Mouse (Mus musculus): ENCODE data around the gene Clip3. TPM values are rescaled to one million over a fixed set of nuclear protein-coding genes. Genes with fewer than 3 reads are reported as not detected.

Gene Clip3
- polyA plus RNA-seq (2012; rRNA removed), result 726 and 810 TPM in 2 replicates

DNA sequence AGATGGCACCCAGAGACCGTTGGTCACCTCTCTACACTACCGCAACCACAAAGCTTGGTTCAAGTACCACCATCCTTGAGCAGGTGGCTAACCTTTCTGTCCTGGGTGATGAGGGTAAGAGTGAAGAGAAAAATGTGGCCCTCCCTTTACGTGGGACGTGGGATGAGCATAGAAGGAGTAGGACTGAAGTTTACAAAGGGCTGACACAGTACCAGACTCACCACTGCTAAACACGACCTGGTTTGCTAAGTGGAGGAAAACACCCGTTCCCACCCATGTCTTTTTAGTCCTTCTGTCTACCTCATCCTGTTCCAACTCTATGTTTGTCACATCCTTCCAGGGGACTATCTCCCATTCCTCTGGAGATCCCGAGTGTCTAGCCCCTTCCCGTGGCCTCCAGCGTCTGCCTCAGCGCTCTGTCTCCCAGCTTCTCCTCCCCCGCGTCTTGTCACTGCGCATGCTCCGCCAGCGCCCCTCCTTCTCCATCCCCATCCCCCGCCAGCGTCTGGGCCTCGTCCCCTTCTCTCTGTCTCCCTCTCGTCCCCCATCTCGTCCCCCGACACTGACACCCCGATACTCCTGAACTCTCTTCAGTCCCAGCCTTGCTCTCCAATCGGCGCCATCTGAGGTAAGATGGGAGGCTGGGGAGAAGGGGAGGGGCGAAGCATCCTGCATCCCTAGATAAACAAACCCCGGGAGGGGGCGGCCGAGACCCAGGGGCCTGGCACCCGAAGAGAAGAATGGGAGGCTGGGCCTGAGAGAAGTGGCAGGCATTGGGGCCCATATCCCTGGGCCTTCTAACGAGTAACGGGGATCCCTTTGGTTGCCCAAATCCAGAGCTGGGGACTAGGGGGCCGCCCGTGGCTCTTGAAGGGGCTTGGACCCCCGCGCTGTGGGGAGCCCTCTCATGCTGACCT, at the start of gene Clip3:
Clip3 (plus strand) TSS at position 514 of the 917 bp plus-strand sequence.
- peaks cover 48% of the 10 kb centered on the region for H3K4me1 ChIP-seq (ENCODE audit: control insufficient read depth, insufficient read depth, low read length)
- TF ChIP-seq CTCF (IDR thresholded peaks at IDR 0.05; ENCODE audit: borderline replicate concordance, insufficient read depth, low read depth, low read length) (no peak), POLR2A (IDR thresholded peaks at IDR 0.05; ENCODE audit: borderline replicate concordance, insufficient read depth, low read length) (peak; percentile 99)
- WGBS, result 4% methylated on average over 35 of the region's 35 CpGs
- peak within 1 kb of the TSS; percentile 96 for H3K27ac ChIP-seq (ENCODE audit: insufficient read depth, low read length)
- peak; percentile 91 to 94 for DNase-seq
- peak within 1 kb of the TSS; percentile 100 for H3K4me3 ChIP-seq (replicated peaks; ENCODE audit: insufficient read depth, low read depth, low read length)
- H3K27me3 ChIP-seq (ENCODE audit: control insufficient read depth, insufficient read depth, low read length), result no peaks in the 10 kb centered on the region

DNA sequence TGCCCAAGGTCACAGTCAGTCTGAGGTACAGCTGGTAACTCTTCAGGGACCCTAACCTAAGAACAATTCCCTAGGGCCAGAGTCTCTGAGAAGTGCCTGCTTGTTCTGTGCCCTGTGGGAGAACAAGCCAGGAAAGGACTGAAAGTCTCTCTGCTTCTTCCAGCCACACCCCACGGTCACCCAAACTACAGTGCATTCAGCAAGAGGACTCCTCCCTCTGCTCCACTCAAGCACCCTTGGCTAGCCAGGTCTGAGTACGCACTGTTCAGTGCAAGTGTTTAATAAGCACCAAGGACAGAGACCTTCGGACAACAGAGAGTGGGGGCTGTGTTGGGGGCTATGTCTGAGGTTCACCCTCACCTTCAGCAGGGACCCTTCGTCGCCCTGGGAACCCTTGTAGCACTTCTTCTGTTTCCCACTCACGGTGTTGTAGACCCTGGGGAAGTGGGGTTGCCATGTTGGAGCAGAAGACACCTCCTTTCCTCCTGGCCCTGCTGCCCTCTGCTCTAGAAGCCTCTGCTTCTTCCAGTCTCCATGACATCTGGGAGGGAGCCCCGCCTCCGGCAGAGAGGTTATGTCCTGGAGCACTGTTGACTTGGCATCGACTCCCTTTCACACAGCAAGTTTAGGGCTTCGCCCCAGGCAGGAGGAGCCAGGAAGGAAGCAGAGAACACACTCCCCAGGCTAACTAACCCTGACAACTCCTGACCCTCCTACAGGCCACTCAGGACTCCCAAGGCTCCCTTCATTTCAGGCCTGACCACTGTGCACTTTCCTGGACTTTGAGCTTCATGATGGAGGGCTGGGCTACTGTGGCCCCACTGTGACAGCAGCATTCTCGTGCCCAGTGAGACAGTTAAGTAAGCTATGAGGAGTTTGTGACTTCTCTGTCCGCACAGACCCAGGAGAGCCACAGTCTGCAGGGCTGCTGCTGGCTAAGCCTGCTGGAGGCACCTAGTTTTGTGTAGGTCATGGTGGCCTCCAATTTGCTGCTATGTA, 39.3 kb upstream of the Clip3 start:
- Histone ChIP-seq H3K27ac (ENCODE audit: insufficient read depth, low read length) (no peak overlapping the region), H3K4me3 (replicated peaks; ENCODE audit: insufficient read depth, low read depth, low read length) (no peak overlapping the region), H3K4me1 (ENCODE audit: control insufficient read depth, insufficient read depth, low read length) (no peaks in the 10 kb centered on the region), H3K27me3 (ENCODE audit: control insufficient read depth, insufficient read depth, low read length) (no peaks in the 10 kb centered on the region)
- no peak for DNase-seq
- no peak for TF ChIP-seq CTCF (IDR thresholded peaks at IDR 0.05; ENCODE audit: borderline replicate concordance, insufficient read depth, low read depth, low read length)
- no peak for TF ChIP-seq POLR2A (IDR thresholded peaks at IDR 0.05; ENCODE audit: borderline replicate concordance, insufficient read depth, low read length)
- 84% methylated on average over 12 of the region's 12 CpGs for WGBS

DNA sequence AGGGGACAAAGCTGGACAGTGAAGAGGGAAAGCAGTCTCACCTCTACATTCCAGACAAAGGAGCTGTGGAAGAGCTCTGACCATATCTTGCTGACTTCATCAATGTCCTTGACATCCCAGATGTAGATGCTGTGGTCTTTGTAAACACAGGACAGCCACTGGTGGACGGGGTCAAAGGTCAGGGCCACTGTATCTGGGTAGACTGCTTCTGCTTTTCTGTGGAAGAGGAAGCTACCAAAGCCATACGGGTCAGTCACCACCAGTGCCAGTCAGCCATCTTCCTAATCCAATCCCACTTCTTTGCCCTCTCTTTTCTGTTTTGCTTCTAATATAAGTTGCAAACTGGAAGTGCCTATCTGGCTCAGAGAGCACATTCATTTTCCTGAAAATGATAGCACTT, 26.5 kb upstream of the Clip3 start:
- TF ChIP-seq CTCF (IDR thresholded peaks at IDR 0.05; ENCODE audit: borderline replicate concordance, insufficient read depth, low read depth, low read length) (no peak), POLR2A (IDR thresholded peaks at IDR 0.05; ENCODE audit: borderline replicate concordance, insufficient read depth, low read length) (no peak)

DNA sequence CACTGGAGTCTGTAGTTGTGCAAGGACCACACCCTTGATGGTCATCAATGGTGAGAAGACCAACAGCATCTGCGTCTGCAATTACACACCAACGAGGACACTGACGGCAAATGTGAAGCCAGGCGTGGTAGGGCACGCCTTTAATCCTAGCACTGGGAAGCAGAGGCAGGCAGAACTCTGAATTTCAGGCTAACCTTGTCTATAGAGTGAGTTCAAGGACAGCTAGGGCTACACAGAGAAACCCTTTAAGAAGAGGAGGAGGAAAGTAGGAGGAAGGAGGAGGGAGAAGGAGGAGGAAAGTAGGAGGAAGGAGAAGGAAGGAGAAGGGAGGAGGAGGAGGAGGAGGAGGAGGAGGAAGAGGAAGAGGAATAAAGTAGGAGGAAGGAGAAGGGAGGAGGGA, 26.0 kb upstream of the Clip3 start:
- Histone ChIP-seq H3K27ac (ENCODE audit: insufficient read depth, low read length) (no peak overlapping the region), H3K4me3 (replicated peaks; ENCODE audit: insufficient read depth, low read depth, low read length) (no peak overlapping the region), H3K4me1 (ENCODE audit: control insufficient read depth, insufficient read depth, low read length) (no peaks in the 10 kb centered on the region), H3K27me3 (ENCODE audit: control insufficient read depth, insufficient read depth, low read length) (no peaks in the 10 kb centered on the region)
- TF ChIP-seq CTCF (IDR thresholded peaks at IDR 0.05; ENCODE audit: borderline replicate concordance, insufficient read depth, low read depth, low read length), result no peak
- TF ChIP-seq POLR2A (IDR thresholded peaks at IDR 0.05; ENCODE audit: borderline replicate concordance, insufficient read depth, low read length), result no peak
- no peak for DNase-seq
- 92% methylated on average over 5 of the region's 5 CpGs for WGBS

More for the DNA sequence above, 26.5 kb upstream of the Clip3 start:
- H3K27me3 ChIP-seq (ENCODE audit: control insufficient read depth, insufficient read depth, low read length), result no peaks in the 10 kb centered on the region
- H3K4me3 ChIP-seq (replicated peaks; ENCODE audit: insufficient read depth, low read depth, low read length), result no peak overlapping the region
- WGBS, result 76% methylated on average over 2 of the region's 2 CpGs
- DNase-seq, result no peak
- no peak overlapping the region for H3K27ac ChIP-seq (ENCODE audit: insufficient read depth, low read length)
- H3K4me1 ChIP-seq (ENCODE audit: control insufficient read depth, insufficient read depth, low read length), result no peaks in the 10 kb centered on the region

DNA sequence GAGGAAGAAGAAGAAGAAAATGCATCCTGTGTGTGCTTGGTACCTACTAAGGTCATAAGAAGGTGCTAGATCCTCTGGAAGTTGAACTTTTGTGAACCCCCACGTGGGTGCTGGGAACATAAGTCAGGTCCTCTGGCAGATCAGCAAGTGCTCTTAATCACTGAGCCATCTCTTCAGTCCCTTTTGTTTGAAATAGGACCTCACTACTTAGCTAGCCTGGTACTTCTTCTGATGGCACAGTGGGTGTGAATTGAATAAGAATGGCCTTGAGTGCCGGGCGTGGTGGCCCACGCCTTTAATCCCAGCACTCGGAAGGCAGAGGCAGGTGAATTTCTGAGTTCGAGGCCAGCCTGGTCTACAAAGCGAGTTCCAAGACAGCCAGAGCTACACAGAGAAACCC, 25.6 kb upstream of the Clip3 start:
- no peaks in the 10 kb centered on the region for H3K4me1 ChIP-seq (ENCODE audit: control insufficient read depth, insufficient read depth, low read length)
- no peaks in the 10 kb centered on the region for H3K27me3 ChIP-seq (ENCODE audit: control insufficient read depth, insufficient read depth, low read length)
- TF ChIP-seq POLR2A (IDR thresholded peaks at IDR 0.05; ENCODE audit: borderline replicate concordance, insufficient read depth, low read length) (no peak), CTCF (IDR thresholded peaks at IDR 0.05; ENCODE audit: borderline replicate concordance, insufficient read depth, low read depth, low read length) (no peak)
- no peak overlapping the region for H3K4me3 ChIP-seq (replicated peaks; ENCODE audit: insufficient read depth, low read depth, low read length)
- no peak for DNase-seq
- 93% methylated on average over 7 of the region's 7 CpGs for WGBS
- H3K27ac ChIP-seq (ENCODE audit: insufficient read depth, low read length), result no peak overlapping the region

DNA sequence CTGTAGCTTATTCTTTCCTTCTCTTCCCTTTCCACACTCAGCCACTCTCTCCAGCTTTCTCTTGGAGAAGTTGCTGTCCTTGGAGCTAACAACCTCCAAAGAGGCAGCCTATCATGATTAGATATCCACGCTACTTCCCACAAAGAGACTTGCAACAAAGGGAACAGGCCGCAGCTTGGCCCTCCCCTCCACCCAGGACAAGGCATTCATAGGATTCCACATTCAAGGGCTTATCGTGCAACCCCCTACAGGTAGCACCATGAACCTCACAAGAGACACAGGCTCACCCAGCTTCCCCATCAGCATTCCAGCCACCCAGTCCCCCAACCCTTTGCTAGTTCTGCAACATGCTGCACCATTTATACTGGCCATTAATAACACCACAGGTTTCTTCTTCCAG, 24.7 kb upstream of the Clip3 start:
- no peaks in the 10 kb centered on the region for H3K4me1 ChIP-seq (ENCODE audit: control insufficient read depth, insufficient read depth, low read length)
- H3K27ac ChIP-seq (ENCODE audit: insufficient read depth, low read length), result no peak overlapping the region
- TF ChIP-seq POLR2A (IDR thresholded peaks at IDR 0.05; ENCODE audit: borderline replicate concordance, insufficient read depth, low read length) (no peak), CTCF (IDR thresholded peaks at IDR 0.05; ENCODE audit: borderline replicate concordance, insufficient read depth, low read depth, low read length) (no peak)
- WGBS, result 75% methylated on average over 3 of the region's 3 CpGs
- no peak overlapping the region for H3K4me3 ChIP-seq (replicated peaks; ENCODE audit: insufficient read depth, low read depth, low read length)
- DNase-seq, result no peak
- no peaks in the 10 kb centered on the region for H3K27me3 ChIP-seq (ENCODE audit: control insufficient read depth, insufficient read depth, low read length)

DNA sequence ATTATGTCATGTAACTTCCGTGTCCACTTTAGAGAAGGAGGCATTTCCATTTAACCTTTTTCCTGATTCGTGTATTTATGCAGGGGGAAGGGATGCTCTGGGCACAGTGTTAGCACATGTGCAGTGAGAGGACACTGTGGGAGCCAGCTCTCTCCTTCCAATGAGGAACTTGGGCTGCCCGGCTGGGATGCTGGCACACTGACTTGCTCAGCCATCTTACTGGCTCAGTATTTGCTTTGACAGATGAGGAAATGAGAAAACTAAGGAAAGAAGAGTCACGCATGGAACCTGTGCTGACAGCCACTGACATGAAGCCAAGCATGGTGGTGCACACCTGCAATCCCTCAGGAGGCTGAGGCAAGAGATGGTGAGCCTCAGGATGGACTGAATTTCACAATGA, 21.9 kb upstream of the Clip3 start:
- Histone ChIP-seq H3K4me3 (replicated peaks; ENCODE audit: insufficient read depth, low read depth, low read length) (no peak overlapping the region), H3K27ac (ENCODE audit: insufficient read depth, low read length) (no peak overlapping the region), H3K27me3 (ENCODE audit: control insufficient read depth, insufficient read depth, low read length) (no peaks in the 10 kb centered on the region), H3K4me1 (ENCODE audit: control insufficient read depth, insufficient read depth, low read length) (no peaks in the 10 kb centered on the region)
- DNase-seq, result no peak
- WGBS, result 37% methylated on average over 4 of the region's 4 CpGs
- TF ChIP-seq POLR2A (IDR thresholded peaks at IDR 0.05; ENCODE audit: borderline replicate concordance, insufficient read depth, low read length) (no peak), CTCF (IDR thresholded peaks at IDR 0.05; ENCODE audit: borderline replicate concordance, insufficient read depth, low read depth, low read length) (no peak)

Measured in cerebellum, adult 2 months (tissue).